Mouse (Mus musculus): ENCODE results near the gene Prss53. TPM values are rescaled to one million over a fixed set of nuclear protein-coding genes. Genes with fewer than 3 reads are reported as not detected.

Prss53 gene
- 0.51 and 1.1 TPM in 2 replicates for polyA plus RNA-seq (2016; fragmentation: Nextera tagmentation; extraction: Ambion mirVana)

- Histone ChIP-seq H3K36me3 (peaks cover 76% of the 10 kb centered on the region), H3K4me3 (no peak within 1 kb of the TSS), H3K27ac (no peak within 1 kb of the TSS), H3K9me3 (no peaks in the 10 kb centered on the region), H3K27me3 (ENCODE audit: insufficient read depth, poor library complexity, severe bottlenecking) (no peaks in the 10 kb centered on the region), H3K4me1 (replicated peaks) (peaks cover 13% of the 10 kb centered on the region)
- WGBS = 28% methylated on average over 4 of the region's 4 CpGs
- no peak for DNase-seq (ENCODE audit: low spot score)
Measured at GRCm38 (mm10) chr7:127890798-127891197, at the start of gene Prss53. Gene Prss53, minus strand, starts transcription at chr7:127890970.

- 55% methylated on average over 18 of the region's 18 CpGs for WGBS
- no peaks in the 10 kb centered on the region for H3K36me3 ChIP-seq
- no peaks in the 10 kb centered on the region for H3K9me3 ChIP-seq
- peak overlapping the region; percentile 78 for H3K4me3 ChIP-seq
- H3K27me3 ChIP-seq (ENCODE audit: insufficient read depth, poor library complexity, severe bottlenecking) = peaks cover 6% of the 10 kb centered on the region; the same call in 1 of the 2 replicates
- peak overlapping the region; percentile 92; the same call in 1 of the 2 replicates for H3K27ac ChIP-seq
- DNase-seq (ENCODE audit: low spot score) = peak; percentile 23
- H3K4me1 ChIP-seq (replicated peaks) = peaks cover 48% of the 10 kb centered on the region
Measured at GRCm38 (mm10) chr7:127936216-127936884, 45.6 kb upstream of the Prss53 start.

DNA sequence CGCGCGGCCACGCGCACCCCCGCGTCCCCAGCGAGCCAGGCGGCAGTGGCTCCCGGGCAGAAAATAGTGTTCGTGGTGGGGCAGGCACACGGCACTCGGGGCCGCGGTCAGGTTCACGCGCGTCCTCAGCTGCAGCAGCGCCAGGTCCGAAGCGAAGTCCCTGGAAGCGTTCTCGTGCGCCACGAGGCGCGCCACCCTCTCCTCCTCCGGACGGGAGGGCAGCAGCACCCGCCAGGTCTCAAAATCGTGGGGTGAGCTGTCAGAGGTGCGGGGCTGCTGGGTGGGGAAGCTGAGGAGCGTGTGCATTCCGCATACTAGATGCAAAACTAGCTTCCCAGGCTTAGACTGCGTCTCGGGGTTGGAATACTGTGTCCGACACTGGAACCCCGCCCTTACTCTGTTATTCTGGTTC lies 45.0 kb upstream of the Prss53 start:
- H3K9me3 ChIP-seq = no peaks in the 10 kb centered on the region
- DNase-seq (ENCODE audit: low spot score) = no peak
- H3K27me3 ChIP-seq (ENCODE audit: insufficient read depth, poor library complexity, severe bottlenecking) = peaks cover 10% of the 10 kb centered on the region
- no peaks in the 10 kb centered on the region for H3K36me3 ChIP-seq
- peak overlapping the region; percentile 92 for H3K27ac ChIP-seq
- WGBS = under 1% methylated on average over 38 of the region's 38 CpGs
- H3K4me3 ChIP-seq = peak overlapping the region; percentile 78
- peaks cover 52% of the 10 kb centered on the region for H3K4me1 ChIP-seq (replicated peaks)

GRCm38 (mm10) chr7:127935028-127935722 lies 44.4 kb upstream of the Prss53 start:
- peak; percentile 95 for DNase-seq (ENCODE audit: low spot score)
- 7% methylated on average over 32 of the region's 32 CpGs for WGBS
- H3K4me1 ChIP-seq (replicated peaks) = peaks cover 54% of the 10 kb centered on the region
- peaks cover 16% of the 10 kb centered on the region for H3K27me3 ChIP-seq (ENCODE audit: insufficient read depth, poor library complexity, severe bottlenecking)
- H3K36me3 ChIP-seq = no peaks in the 10 kb centered on the region
- no peaks in the 10 kb centered on the region for H3K9me3 ChIP-seq
- peak overlapping the region; percentile 92 for H3K27ac ChIP-seq
- H3K4me3 ChIP-seq = peak overlapping the region; percentile 78

DNA sequence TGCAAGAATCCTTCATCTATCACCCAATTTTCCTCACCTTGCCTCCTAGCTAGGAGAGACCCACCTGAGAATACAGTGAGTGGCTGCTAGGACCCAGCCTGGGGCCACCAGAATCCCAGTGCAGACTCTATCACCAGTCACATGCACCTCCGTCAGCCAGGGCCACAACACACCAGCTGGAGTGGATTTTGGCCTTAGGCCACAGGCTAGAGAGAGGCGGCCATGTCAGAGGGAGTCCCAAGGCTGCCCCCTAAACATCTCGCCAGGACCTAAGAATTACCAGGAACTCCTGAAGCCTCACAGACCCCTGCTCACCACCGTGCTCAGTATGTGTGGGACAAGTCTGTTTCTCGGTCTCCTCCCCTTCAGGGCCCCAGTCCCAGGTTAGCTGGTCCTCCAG lies 43.3 kb upstream of the Prss53 start:
- DNase-seq (ENCODE audit: low spot score) = no peak
- Histone ChIP-seq H3K36me3 (no peaks in the 10 kb centered on the region), H3K9me3 (no peaks in the 10 kb centered on the region), H3K27me3 (ENCODE audit: insufficient read depth, poor library complexity, severe bottlenecking) (peaks cover 27% of the 10 kb centered on the region), H3K27ac (peak overlapping the region; percentile 92), H3K4me3 (no peak overlapping the region), H3K4me1 (replicated peaks) (peaks cover 64% of the 10 kb centered on the region)
- WGBS = 88% methylated on average over 5 of the region's 5 CpGs

GRCm38 (mm10) chr7:127932273-127933031 lies 41.7 kb upstream of the Prss53 start:
- peak; percentile 62 for DNase-seq (ENCODE audit: low spot score)
- 0 out of 2 replicates have a peak, but pooled peaks cover 2% of the 10 kb centered on the region for H3K36me3 ChIP-seq
- peak overlapping the region; percentile 70 for H3K27ac ChIP-seq
- H3K9me3 ChIP-seq = no peaks in the 10 kb centered on the region
- peaks cover 42% of the 10 kb centered on the region for H3K27me3 ChIP-seq (ENCODE audit: insufficient read depth, poor library complexity, severe bottlenecking)
- H3K4me1 ChIP-seq (replicated peaks) = peaks cover 73% of the 10 kb centered on the region
- peak overlapping the region; percentile 6; the same call in 1 of the 2 replicates for H3K4me3 ChIP-seq
- 13% methylated on average over 13 of the region's 13 CpGs for WGBS

GRCm38 (mm10) chr7:127931351-127932135 lies 40.8 kb upstream of the Prss53 start:
- Histone ChIP-seq H3K27me3 (ENCODE audit: insufficient read depth, poor library complexity, severe bottlenecking) (peaks cover 41% of the 10 kb centered on the region), H3K36me3 (peaks cover 11% of the 10 kb centered on the region), H3K4me1 (replicated peaks) (peaks cover 73% of the 10 kb centered on the region), H3K4me3 (0 out of 2 replicates have a peak overlapping the region, but pooled peaks have one; percentile 2), H3K9me3 (no peaks in the 10 kb centered on the region), H3K27ac (peak overlapping the region; percentile 70)
- no peak for DNase-seq (ENCODE audit: low spot score)
- 32% methylated on average over 13 of the region's 13 CpGs for WGBS

- Histone ChIP-seq H3K4me1 (replicated peaks) (peaks cover 64% of the 10 kb centered on the region), H3K4me3 (no peak overlapping the region), H3K27ac (no peak overlapping the region), H3K36me3 (peaks cover 20% of the 10 kb centered on the region), H3K27me3 (ENCODE audit: insufficient read depth, poor library complexity, severe bottlenecking) (peaks cover 36% of the 10 kb centered on the region), H3K9me3 (no peaks in the 10 kb centered on the region)
- WGBS = 79% methylated on average over 5 of the region's 5 CpGs
- no peak for DNase-seq (ENCODE audit: low spot score)
Measured at GRCm38 (mm10) chr7:127930636-127931035, 39.9 kb upstream of the Prss53 start.

DNA sequence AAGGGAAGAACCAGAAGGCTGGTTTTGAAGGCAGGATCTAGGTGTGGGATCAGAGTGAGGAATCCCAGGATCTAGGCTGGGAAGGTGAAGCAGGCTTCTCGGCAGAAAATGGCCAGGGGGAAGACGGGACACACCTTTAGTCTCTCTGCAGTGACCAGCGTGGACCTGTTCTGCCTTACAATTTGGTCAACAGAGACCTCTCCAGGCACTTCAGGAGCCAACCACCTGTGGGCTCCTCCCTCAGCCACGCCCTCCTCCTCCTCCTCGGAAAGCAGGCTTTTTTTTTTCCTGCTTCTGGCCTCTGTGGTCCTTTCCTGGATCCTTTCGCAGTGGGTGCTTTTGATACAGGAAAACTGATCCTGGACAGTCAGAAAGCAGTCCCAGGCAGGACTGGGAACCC lies 39.2 kb upstream of the Prss53 start, which contains the start of gene Prss8:
Gene Prss8 (minus strand): TSS at position 182 of the 400 bp plus-strand sequence.
- DNase-seq (ENCODE audit: low spot score) = no peak
- Histone ChIP-seq H3K4me1 (replicated peaks) (peaks cover 61% of the 10 kb centered on the region), H3K27ac (peak within 1 kb of the TSS; percentile 31), H3K36me3 (peaks cover 27% of the 10 kb centered on the region), H3K9me3 (no peaks in the 10 kb centered on the region), H3K4me3 (peak within 1 kb of the TSS; percentile 43), H3K27me3 (ENCODE audit: insufficient read depth, poor library complexity, severe bottlenecking) (peaks cover 36% of the 10 kb centered on the region)
- WGBS = 12% methylated on average over 6 of the region's 6 CpGs

- no peak for DNase-seq (ENCODE audit: low spot score)
- 49% methylated on average over 5 of the region's 5 CpGs for WGBS
- peak overlapping the region; percentile 43; the same call in 1 of the 2 replicates for H3K4me3 ChIP-seq
- H3K9me3 ChIP-seq = no peaks in the 10 kb centered on the region
- peaks cover 47% of the 10 kb centered on the region for H3K4me1 ChIP-seq (replicated peaks)
- H3K27ac ChIP-seq = 0 out of 2 replicates have a peak overlapping the region, but pooled peaks have one; percentile 6
- H3K27me3 ChIP-seq (ENCODE audit: insufficient read depth, poor library complexity, severe bottlenecking) = peaks cover 36% of the 10 kb centered on the region
- H3K36me3 ChIP-seq = peaks cover 39% of the 10 kb centered on the region
Measured at GRCm38 (mm10) chr7:127928596-127928995, 37.8 kb upstream of the Prss53 start.

DNA sequence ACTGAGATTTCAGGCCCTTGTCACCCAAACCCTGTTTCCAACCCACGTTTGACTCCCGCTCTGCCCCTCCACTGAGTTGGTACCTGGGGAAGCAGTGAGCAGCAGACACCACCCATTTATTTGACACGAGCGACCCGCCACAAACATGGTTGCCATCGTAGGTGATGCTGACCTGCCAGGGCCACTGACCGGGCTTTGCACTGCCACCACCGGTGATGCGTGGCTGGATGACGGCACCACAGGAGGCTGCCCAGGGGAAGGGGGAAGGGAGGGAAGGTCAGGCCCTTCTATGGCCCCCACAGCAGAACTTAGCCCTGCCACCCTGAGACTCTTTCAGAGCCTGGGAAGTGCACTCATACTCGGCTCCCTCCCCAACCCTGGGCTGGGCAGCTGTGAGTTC lies 37.0 kb upstream of the Prss53 start:
- Histone ChIP-seq H3K27me3 (ENCODE audit: insufficient read depth, poor library complexity, severe bottlenecking) (peaks cover 36% of the 10 kb centered on the region), H3K4me3 (peak overlapping the region; percentile 9; the same call in 1 of the 2 replicates), H3K9me3 (no peaks in the 10 kb centered on the region), H3K36me3 (peaks cover 47% of the 10 kb centered on the region), H3K4me1 (replicated peaks) (peaks cover 39% of the 10 kb centered on the region), H3K27ac (no peak overlapping the region)
- DNase-seq (ENCODE audit: low spot score) = no peak
- 79% methylated on average over 11 of the region's 11 CpGs for WGBS

DNA sequence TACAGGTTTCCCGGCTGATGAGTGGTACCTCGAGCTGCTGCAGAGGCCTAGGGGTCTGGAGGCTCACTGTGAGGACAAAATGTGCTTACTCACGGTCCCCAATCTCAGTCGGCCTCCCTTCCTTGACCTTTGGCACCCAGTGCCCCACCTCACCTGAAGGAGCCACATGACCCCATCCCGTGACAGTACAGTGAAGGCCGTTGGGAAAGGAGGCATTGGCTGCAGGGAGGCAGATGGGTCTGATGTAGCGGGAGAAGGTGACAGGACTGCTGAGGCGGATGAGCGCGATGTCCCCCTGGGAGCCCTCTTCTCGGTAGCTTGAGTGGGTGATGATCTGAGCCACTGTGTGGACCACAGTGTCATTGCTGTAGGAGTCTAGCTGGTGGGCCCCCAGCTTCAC lies 36.1 kb upstream of the Prss53 start:
- DNase-seq (ENCODE audit: low spot score) = no peak

More for the DNA sequence above, 36.1 kb upstream of the Prss53 start:
- H3K36me3 ChIP-seq = peaks cover 56% of the 10 kb centered on the region
- 89% methylated on average over 11 of the region's 11 CpGs for WGBS
- peaks cover 36% of the 10 kb centered on the region for H3K27me3 ChIP-seq (ENCODE audit: insufficient read depth, poor library complexity, severe bottlenecking)
- H3K4me3 ChIP-seq = no peak overlapping the region
- H3K9me3 ChIP-seq = no peaks in the 10 kb centered on the region
- H3K27ac ChIP-seq = no peak overlapping the region; the same call in 1 of the 2 replicates
- peaks cover 30% of the 10 kb centered on the region for H3K4me1 ChIP-seq (replicated peaks)
